Mouse (Mus musculus): ENCODE measurements around the gene Gpr176. TPM values are rescaled to one million over a fixed set of nuclear protein-coding genes. Genes with fewer than 3 reads are reported as not detected.

The Gpr176 gene
- total and polyA plus RNA-seq, 3 experiments: 0.16 TPM; not detected in 2

GRCm38 (mm10) chr2:118353916-118354403, 19.3 kb downstream of the Gpr176 start:
- peaks cover 4% of the 10 kb centered on the region; the same call in 1 of the 2 replicates for H3K27me3 ChIP-seq (ENCODE audit: insufficient read depth, low read length)
- TF ChIP-seq CTCF (IDR thresholded peaks at IDR 0.05; ENCODE audit: low read depth, low read length) (no peak), TAL1 (conservative IDR thresholded peaks at IDR 0.05; ENCODE audit: low read depth, low read length) (no peak), GATA2 (IDR thresholded peaks at IDR 0.05; ENCODE audit: borderline replicate concordance, low read depth, low read length) (no peak), GATA1 (IDR thresholded peaks at IDR 0.05; ENCODE audit: borderline replicate concordance, low read length) (no peak), POLR2AphosphoS5 (IDR thresholded peaks at IDR 0.05; ENCODE audit: insufficient replicate concordance, low read depth, low read length) (no peak)
- no peaks in the 10 kb centered on the region for H3K36me3 ChIP-seq (replicated peaks)
- no peak for DNase-seq (ENCODE audit: low spot score)
- H3K4me3 ChIP-seq (ENCODE audit: low read depth, low read length): no peak overlapping the region
- ATAC-seq (ENCODE audit: extremely low read depth, insufficient number of reproducible peaks, low FRiP score, poor library complexity, severe bottlenecking): no peak
- H3K4me1 ChIP-seq (ENCODE audit: insufficient read depth, low read depth, low read length): no peaks in the 10 kb centered on the region
- H3K9me3 ChIP-seq (replicated peaks): no peaks in the 10 kb centered on the region

DNA sequence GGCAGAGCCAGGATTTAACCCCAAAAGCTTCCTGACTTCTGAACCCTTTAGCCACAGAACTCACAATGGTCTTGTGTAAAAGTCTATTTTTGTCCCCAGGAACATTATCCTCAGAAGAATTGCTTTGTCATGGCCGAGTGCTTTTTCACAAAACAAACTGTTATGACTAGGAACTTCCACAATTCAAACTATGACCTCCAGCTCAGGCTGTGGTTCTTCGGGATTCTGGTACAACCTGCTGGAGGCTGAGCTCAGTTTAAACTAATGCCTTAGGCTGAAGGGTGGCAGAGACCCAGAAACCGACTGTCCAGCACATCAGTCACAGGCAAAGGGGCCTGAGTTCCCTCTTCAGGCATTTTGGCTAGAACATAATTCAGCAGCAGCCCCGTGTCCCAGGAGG, 19.7 kb downstream of the Gpr176 start:
- Histone ChIP-seq H3K4me3 (ENCODE audit: low read depth, low read length) (no peak overlapping the region), H3K9me3 (replicated peaks) (no peaks in the 10 kb centered on the region), H3K4me1 (ENCODE audit: insufficient read depth, low read depth, low read length) (no peaks in the 10 kb centered on the region), H3K36me3 (replicated peaks) (no peaks in the 10 kb centered on the region), H3K27me3 (ENCODE audit: insufficient read depth, low read length) (peaks cover 7% of the 10 kb centered on the region; the same call in 1 of the 2 replicates)
- no peak for DNase-seq (ENCODE audit: low spot score)
- TF ChIP-seq GATA2 (IDR thresholded peaks at IDR 0.05; ENCODE audit: borderline replicate concordance, low read depth, low read length) (no peak), TAL1 (conservative IDR thresholded peaks at IDR 0.05; ENCODE audit: low read depth, low read length) (no peak), GATA1 (IDR thresholded peaks at IDR 0.05; ENCODE audit: borderline replicate concordance, low read length) (no peak), POLR2AphosphoS5 (IDR thresholded peaks at IDR 0.05; ENCODE audit: insufficient replicate concordance, low read depth, low read length) (no peak), CTCF (IDR thresholded peaks at IDR 0.05; ENCODE audit: low read depth, low read length) (no peak)
- no peak for ATAC-seq (ENCODE audit: extremely low read depth, insufficient number of reproducible peaks, low FRiP score, poor library complexity, severe bottlenecking)

DNA sequence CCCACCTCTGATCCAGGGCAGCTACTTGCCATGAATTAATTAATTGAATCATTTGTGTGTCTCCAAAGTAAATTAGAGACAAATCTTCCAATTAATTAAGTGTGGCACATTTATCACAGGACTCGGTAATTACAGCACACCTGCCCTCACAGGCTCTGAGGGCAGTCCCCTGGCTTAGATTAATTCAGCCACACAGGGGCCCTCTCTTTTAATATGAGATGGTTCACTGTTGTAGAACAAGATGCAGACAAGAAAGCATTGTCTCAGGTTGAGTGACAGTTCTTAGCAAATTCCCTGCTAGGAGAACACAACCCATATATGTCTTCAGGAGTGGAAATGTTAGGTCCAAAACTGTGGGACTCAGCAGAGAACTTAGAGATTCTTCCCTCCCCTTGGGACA, 27.7 kb downstream of the Gpr176 start:
- Histone ChIP-seq H3K9me3 (replicated peaks) (no peaks in the 10 kb centered on the region), H3K4me1 (ENCODE audit: insufficient read depth, low read depth, low read length) (no peaks in the 10 kb centered on the region), H3K27me3 (ENCODE audit: insufficient read depth, low read length) (peaks cover 5% of the 10 kb centered on the region; the same call in 1 of the 2 replicates), H3K4me3 (ENCODE audit: low read depth, low read length) (no peak overlapping the region), H3K36me3 (replicated peaks) (no peaks in the 10 kb centered on the region)
- no peak for DNase-seq (ENCODE audit: low spot score)
- no peak for ATAC-seq (ENCODE audit: extremely low read depth, insufficient number of reproducible peaks, low FRiP score, poor library complexity, severe bottlenecking)
- TF ChIP-seq POLR2AphosphoS5 (IDR thresholded peaks at IDR 0.05; ENCODE audit: insufficient replicate concordance, low read depth, low read length): no peak
- no peak for TF ChIP-seq GATA1 (IDR thresholded peaks at IDR 0.05; ENCODE audit: borderline replicate concordance, low read length)
- no peak for TF ChIP-seq GATA2 (IDR thresholded peaks at IDR 0.05; ENCODE audit: borderline replicate concordance, low read depth, low read length)
- no peak for TF ChIP-seq TAL1 (conservative IDR thresholded peaks at IDR 0.05; ENCODE audit: low read depth, low read length)
- TF ChIP-seq CTCF (IDR thresholded peaks at IDR 0.05; ENCODE audit: low read depth, low read length): no peak

DNA sequence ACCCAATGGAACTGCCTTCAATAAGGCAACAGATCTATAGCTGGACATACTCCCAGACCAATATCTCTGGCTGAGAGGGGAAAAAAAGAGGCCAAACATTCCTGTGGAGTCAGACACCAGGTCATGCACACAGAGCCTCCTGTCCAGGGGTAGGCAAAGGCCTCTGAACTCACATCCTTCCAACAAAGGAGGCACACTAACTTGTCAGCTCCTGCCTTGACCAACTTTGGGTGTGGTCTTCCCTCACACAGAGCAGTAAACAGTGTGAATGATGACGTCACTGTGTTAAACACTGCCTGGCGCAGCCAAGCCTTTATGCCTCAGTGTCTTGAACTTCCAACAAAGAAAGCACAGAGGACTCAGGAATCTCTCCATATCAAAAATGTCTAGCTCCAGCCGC, 29.3 kb downstream of the Gpr176 start:
- Histone ChIP-seq H3K36me3 (replicated peaks) (no peaks in the 10 kb centered on the region), H3K9me3 (replicated peaks) (no peaks in the 10 kb centered on the region), H3K4me1 (ENCODE audit: insufficient read depth, low read depth, low read length) (no peaks in the 10 kb centered on the region), H3K4me3 (ENCODE audit: low read depth, low read length) (no peak overlapping the region), H3K27me3 (ENCODE audit: insufficient read depth, low read length) (peaks cover 2% of the 10 kb centered on the region; the same call in 1 of the 2 replicates)
- no peak for DNase-seq (ENCODE audit: low spot score)
- no peak for ATAC-seq (ENCODE audit: extremely low read depth, insufficient number of reproducible peaks, low FRiP score, poor library complexity, severe bottlenecking)
- TF ChIP-seq GATA1 (IDR thresholded peaks at IDR 0.05; ENCODE audit: borderline replicate concordance, low read length) (no peak), GATA2 (IDR thresholded peaks at IDR 0.05; ENCODE audit: borderline replicate concordance, low read depth, low read length) (no peak)

GRCm38 (mm10) chr2:118341295-118341694, 31.9 kb downstream of the Gpr176 start:
- Histone ChIP-seq H3K36me3 (replicated peaks) (no peaks in the 10 kb centered on the region), H3K27me3 (ENCODE audit: insufficient read depth, low read length) (no peaks in the 10 kb centered on the region), H3K9me3 (replicated peaks) (no peaks in the 10 kb centered on the region), H3K4me1 (ENCODE audit: insufficient read depth, low read depth, low read length) (no peaks in the 10 kb centered on the region), H3K4me3 (ENCODE audit: low read depth, low read length) (no peak overlapping the region)
- TF ChIP-seq TAL1 (conservative IDR thresholded peaks at IDR 0.05; ENCODE audit: low read depth, low read length): no peak
- TF ChIP-seq GATA1 (IDR thresholded peaks at IDR 0.05; ENCODE audit: borderline replicate concordance, low read length): no peak
- TF ChIP-seq GATA2 (IDR thresholded peaks at IDR 0.05; ENCODE audit: borderline replicate concordance, low read depth, low read length): no peak
- no peak for TF ChIP-seq POLR2AphosphoS5 (IDR thresholded peaks at IDR 0.05; ENCODE audit: insufficient replicate concordance, low read depth, low read length)
- ATAC-seq (ENCODE audit: extremely low read depth, insufficient number of reproducible peaks, low FRiP score, poor library complexity, severe bottlenecking) (no peak), DNase-seq (ENCODE audit: low spot score) (no peak)

GRCm38 (mm10) chr2:118336084-118336483, 37.1 kb downstream of the Gpr176 start:
- no peak for TF ChIP-seq POLR2AphosphoS5 (IDR thresholded peaks at IDR 0.05; ENCODE audit: insufficient replicate concordance, low read depth, low read length)
- TF ChIP-seq GATA1 (IDR thresholded peaks at IDR 0.05; ENCODE audit: borderline replicate concordance, low read length): no peak
- TF ChIP-seq CTCF (IDR thresholded peaks at IDR 0.05; ENCODE audit: low read depth, low read length): no peak
- no peak for TF ChIP-seq GATA2 (IDR thresholded peaks at IDR 0.05; ENCODE audit: borderline replicate concordance, low read depth, low read length)
- ATAC-seq (ENCODE audit: extremely low read depth, insufficient number of reproducible peaks, low FRiP score, poor library complexity, severe bottlenecking): no peak
- Histone ChIP-seq H3K27me3 (ENCODE audit: insufficient read depth, low read length) (no peaks in the 10 kb centered on the region), H3K9me3 (replicated peaks) (no peaks in the 10 kb centered on the region), H3K4me1 (ENCODE audit: insufficient read depth, low read depth, low read length) (no peaks in the 10 kb centered on the region), H3K4me3 (ENCODE audit: low read depth, low read length) (no peak overlapping the region), H3K36me3 (replicated peaks) (no peaks in the 10 kb centered on the region)
- no peak for DNase-seq (ENCODE audit: low spot score)

DNA sequence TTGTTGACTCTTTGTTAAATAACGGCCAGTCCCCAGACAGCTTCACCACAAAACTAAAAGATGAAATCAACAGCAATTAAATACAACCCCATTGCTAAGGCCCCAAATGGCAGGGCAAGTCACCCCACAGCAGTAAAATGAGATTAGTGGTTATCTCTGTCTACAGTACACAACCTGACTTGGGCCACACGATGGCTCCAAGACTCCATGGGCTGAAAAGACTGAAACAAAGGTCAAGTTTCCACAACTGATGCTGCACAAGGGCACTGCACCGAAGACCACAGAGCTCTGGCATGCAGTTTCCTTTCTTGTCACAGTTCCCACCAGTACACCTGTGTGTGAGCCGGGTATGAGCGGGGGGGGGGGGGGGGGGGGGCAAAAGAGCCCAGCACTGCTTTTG, 50.6 kb downstream of the Gpr176 start:
- Histone ChIP-seq H3K27me3 (ENCODE audit: insufficient read depth, low read length) (no peaks in the 10 kb centered on the region), H3K9me3 (replicated peaks) (no peaks in the 10 kb centered on the region), H3K4me1 (ENCODE audit: insufficient read depth, low read depth, low read length) (no peaks in the 10 kb centered on the region), H3K36me3 (replicated peaks) (no peaks in the 10 kb centered on the region), H3K4me3 (ENCODE audit: low read depth, low read length) (no peak overlapping the region)
- DNase-seq (ENCODE audit: low spot score) (no peak), ATAC-seq (ENCODE audit: extremely low read depth, insufficient number of reproducible peaks, low FRiP score, poor library complexity, severe bottlenecking) (no peak)
- TF ChIP-seq GATA2 (IDR thresholded peaks at IDR 0.05; ENCODE audit: borderline replicate concordance, low read depth, low read length) (no peak), POLR2AphosphoS5 (IDR thresholded peaks at IDR 0.05; ENCODE audit: insufficient replicate concordance, low read depth, low read length) (no peak), CTCF (IDR thresholded peaks at IDR 0.05; ENCODE audit: low read depth, low read length) (no peak), TAL1 (conservative IDR thresholded peaks at IDR 0.05; ENCODE audit: low read depth, low read length) (no peak), GATA1 (IDR thresholded peaks at IDR 0.05; ENCODE audit: borderline replicate concordance, low read length) (no peak)
